Mouse (Mus musculus) thymus, adult 18-20 months (tissue): Measurements from ENCODE around the gene Uncx.
A peak's percentile ranks its signal among the peaks of the same experiment; 100 is the strongest.

Experiments used
- DNase-seq, 2 experiments: peaks; one replicate each; pipeline ENCODE4 v3.0.0; 2022; ENCODE audit warnings: mixed read lengths in 2 of 2

Uncx gene

GRCm38 (mm10) chr5:139543214-139543613 is at the start of gene Uncx:
TSS of gene Uncx (plus strand) at chr5:139543494.
- no peak for DNase-seq

- DNase-seq, result no peak
Measured at GRCm38 (mm10) chr5:139493690-139494089, 49.6 kb upstream of the Uncx start.

GRCm38 (mm10) chr5:139495019-139495669 is 48.1 kb upstream of the Uncx start:
- no peak for DNase-seq

GRCm38 (mm10) chr5:139496939-139497338 is 46.4 kb upstream of the Uncx start:
- DNase-seq, result no peak

- DNase-seq, result no peak
Measured at GRCm38 (mm10) chr5:139498791-139499190, 44.5 kb upstream of the Uncx start.

GRCm38 (mm10) chr5:139502281-139502680 is 41.0 kb upstream of the Uncx start:
- no peak for DNase-seq

GRCm38 (mm10) chr5:139505073-139505606 is 38.2 kb upstream of the Uncx start:
- peak; percentile 31 to 33 for DNase-seq

- DNase-seq, result no peak
Measured at GRCm38 (mm10) chr5:139506207-139506606, 37.1 kb upstream of the Uncx start.

GRCm38 (mm10) chr5:139510682-139511366 is 32.5 kb upstream of the Uncx start:
- DNase-seq, result peak in 1 of 2 experiments; percentile 8

- DNase-seq, result no peak
Measured at GRCm38 (mm10) chr5:139512201-139512600, 31.1 kb upstream of the Uncx start.

GRCm38 (mm10) chr5:139516281-139516680 is 27.0 kb upstream of the Uncx start:
- DNase-seq, result no peak

GRCm38 (mm10) chr5:139520069-139520834 is 23.0 kb upstream of the Uncx start:
- no peak for DNase-seq

- no peak for DNase-seq
Measured at GRCm38 (mm10) chr5:139521987-139522386, 21.3 kb upstream of the Uncx start.

GRCm38 (mm10) chr5:139528851-139529250 is 14.4 kb upstream of the Uncx start:
- DNase-seq, result no peak

- DNase-seq, result no peak
Measured at GRCm38 (mm10) chr5:139535386-139535919, 7.8 kb upstream of the Uncx start.

GRCm38 (mm10) chr5:139536211-139536910 is 6.9 kb upstream of the Uncx start:
- no peak for DNase-seq

GRCm38 (mm10) chr5:139536911-139537738 is 6.2 kb upstream of the Uncx start:
- no peak for DNase-seq

- no peak for DNase-seq
Measured at GRCm38 (mm10) chr5:139537739-139538135, 5.6 kb upstream of the Uncx start.

- DNase-seq, result no peak
Measured at GRCm38 (mm10) chr5:139541151-139542042, 1.9 kb upstream of the Uncx start.

- DNase-seq, result no peak
Measured at GRCm38 (mm10) chr5:139542043-139542365, 1.3 kb upstream of the Uncx start.

GRCm38 (mm10) chr5:139542556-139542955 is 738 bp upstream of the Uncx start:
- no peak for DNase-seq
